Mouse (Mus musculus) kidney, adult 18-20 months (tissue): ENCODE data around the gene Dst.

Experiments
- DNase-seq: peaks from one replicate; pipeline ENCODE4 v3.0.0; 2021

Gene Dst

DNA sequence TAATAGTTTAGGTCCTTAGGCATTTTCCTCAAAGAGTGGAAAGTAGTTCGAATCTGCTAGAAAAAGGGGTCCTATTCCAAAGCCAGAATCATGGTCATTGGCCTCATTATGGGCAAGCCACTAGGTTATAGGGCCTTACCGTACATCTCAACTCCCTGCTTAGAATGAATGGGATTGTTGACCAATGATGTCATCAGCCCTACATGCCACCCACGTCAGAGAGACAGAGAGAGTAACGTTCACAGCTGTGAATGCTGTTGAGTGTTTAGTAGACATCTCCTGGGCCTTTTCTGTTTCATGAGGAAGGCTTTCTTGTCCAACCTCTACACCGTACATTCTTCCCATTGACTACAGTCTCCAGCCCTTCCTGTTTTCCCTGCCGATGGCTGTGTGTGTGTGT, 276.2 kb downstream of the Dst start:
- no peak for DNase-seq

DNA sequence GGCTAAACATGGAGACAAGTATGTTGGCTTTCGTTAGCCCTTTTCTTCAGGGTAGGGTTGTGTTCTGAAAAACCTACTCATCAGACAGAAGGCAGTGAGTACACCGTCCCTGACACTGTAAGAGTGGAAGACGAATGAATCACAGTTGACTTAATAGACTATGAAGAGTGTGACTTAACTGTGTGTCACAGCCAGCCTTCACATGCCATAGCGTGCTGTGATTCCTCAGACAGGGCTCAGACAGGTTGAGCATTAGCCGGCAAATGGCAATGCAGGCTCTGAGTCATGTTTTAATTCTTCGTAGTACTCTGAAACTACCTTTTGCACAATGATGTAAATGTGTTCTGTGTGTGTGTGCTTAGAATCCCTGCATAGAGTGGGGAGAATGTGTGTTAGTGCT, 278.0 kb downstream of the Dst start:
- DNase-seq = no peak

DNA sequence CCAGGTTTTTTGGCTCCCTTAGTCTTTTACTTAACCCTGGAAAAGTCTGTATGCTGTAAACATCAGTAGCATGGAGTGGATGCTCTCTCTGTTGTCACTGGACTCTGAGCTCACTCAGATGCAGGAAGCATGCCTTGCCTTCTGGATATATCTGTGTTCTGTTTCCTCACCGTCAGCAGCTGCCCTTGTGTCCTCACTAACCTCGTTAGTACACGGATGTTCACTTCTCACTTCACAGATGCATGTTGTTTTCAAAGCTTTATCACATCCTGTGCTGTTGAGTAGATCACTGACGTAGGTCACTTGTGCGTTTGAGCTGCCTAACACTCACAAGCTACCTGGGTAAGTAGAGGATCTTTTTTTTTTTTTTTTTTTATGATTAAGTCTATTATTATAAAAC, 279.5 kb downstream of the Dst start:
- no peak for DNase-seq

DNA sequence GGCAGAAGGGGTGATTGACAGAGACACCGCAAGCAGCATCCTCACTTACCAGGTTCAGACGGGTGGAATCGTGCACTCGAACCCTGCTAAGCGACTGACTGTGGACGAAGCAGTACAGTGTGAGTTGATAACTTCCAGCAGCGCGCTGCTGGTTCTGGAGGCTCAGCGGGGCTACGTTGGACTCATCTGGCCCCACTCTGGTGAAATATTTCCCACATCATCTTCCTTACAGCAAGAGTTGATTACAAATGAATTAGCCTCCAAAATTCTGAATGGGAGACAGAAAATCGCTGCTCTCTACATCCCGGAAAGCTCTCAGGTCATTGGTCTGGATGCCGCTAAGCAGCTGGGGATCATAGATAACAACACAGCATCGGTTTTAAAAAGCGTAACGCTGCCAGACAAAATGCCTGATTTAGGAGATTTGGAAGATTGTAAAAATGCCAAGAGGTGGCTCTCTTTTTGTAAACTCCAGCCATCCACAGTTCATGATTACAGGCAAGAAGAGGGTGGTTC, 280.8 kb downstream of the Dst start:
- no peak for DNase-seq

DNA sequence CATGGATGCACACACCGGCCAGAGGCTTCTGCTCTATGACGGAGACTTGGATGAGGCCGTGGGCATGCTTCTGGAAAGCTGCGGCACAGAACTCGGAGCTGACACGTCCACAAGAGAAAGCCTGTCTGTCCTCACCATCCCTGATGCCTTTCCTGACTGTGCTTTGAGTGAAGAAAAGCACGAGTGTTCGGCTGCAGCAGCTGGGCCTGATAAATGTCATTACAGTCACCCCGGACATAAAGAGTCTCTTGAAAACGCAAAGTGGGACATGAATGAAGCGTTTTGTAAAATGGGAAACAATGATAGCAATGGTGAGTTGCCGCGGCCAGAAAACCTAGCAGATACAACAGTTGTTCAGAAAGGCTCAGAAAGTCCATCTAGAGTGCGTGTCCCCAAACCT, 281.3 kb downstream of the Dst start:
- no peak for DNase-seq

DNA sequence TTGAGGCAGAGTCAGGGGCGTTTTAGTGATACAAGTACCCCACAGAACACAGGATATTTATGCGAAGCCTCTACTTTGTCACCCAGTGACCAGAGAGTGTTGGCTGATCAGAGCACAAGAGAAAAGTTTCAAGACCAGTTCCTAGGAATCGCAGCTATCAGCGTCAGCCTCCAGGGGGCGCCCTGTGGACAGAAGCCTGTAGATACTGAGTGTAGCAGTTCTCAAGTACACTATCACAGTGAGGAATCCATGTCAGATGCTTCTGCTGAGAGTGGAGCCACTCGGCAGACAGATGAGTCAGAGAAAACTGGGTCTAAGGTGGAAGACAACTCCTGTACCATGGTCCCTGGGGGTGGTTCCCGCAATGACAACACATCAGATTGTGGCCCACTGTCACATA, 281.9 kb downstream of the Dst start:
- peak; percentile 42 for DNase-seq

DNA sequence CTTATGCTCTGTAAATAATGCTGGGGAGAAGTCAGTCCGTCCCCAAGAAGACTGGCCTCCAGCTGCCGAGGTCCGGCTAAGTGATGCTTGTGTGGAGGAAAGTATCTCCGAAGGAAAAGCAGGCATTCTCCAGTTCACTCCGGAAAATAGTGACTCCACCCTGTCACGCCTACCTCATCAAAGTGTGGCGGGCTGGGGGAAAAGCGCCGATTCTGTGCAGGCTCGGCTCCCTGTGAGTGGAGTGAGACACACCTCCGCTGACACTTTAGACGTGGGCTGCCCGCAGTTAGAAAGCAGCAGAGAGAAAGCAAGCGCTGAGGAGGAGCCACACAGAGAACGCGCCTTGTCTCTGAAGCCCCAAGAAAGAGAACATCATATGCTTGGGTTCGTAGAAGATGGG, 284.1 kb downstream of the Dst start:
- DNase-seq = no peak

DNA sequence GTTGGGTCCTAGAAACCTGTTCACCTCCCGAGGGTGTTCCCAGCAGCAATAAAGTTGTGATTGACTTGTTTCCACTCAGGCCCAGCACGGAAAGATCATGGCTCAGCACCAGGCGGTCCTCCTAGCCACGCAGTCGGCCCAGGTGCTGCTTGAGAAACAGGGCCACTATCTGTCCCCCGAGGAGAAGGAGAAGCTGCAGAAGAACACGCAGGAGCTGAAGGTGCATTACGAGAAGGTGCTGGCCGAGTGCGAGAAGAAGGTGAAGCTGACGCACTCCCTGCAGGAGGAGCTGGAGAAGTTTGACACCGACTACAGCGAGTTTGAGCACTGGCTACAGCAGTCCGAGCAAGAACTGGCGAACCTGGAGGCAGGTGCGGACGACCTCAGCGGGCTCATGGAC, 292.8 kb downstream of the Dst start:
- no peak for DNase-seq

DNA sequence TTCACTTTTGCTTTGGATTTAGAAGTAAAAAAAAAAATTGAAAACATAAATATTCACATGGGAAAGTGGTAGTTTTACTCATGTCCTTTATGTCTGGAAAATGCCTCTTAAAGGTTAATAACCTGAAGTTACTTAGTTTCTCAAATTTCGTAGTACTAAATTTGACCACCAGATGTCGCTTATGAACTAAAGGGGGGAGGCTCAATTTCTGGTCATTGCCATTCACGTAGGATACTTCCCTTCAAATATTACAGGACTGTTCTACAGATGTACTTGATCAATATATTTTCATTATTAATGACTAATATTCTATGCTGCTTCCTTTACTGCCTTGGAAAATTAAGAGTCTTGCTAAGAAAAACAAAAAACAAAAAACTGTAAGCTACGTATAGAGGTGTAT, 293.5 kb downstream of the Dst start:
- DNase-seq = no peak

DNA sequence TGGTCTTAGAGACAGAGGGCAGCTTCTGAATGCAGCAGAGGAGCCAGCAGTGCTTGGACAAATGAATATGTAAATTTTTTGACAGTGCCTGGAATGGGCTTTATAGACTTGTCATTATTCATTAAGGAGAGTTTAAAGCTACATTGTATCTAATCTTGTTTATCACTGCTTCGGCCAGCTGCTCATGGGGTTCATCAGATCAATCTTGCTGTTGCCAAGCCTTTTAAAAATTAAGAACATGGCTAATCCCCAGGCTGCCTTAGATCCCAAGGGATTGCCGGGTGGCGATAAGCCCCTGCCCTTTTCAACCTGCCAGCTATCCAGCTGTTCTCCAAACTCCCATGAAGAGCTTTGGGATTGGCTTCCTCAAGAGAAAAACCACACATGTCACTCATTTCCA, 303.7 kb downstream of the Dst start:
- DNase-seq = no peak

DNA sequence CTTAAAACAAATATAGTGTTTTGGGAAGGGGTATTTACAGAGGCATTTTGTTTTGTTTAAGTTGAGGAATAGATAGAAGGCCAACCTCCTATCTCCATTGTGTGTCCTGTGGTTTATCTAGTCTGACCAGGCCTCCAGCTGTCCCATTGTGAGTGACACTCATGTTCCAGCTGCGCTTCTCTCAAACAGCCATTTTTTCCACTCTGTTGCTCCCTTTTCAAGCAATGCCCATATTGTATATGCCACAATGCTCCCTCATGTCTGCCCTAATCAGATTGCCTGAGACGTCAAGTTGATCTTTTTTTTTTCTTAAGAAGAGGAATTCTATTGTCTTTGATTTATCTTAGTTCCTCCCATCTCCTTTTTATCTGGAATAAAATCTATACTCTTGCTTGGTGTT, 308.4 kb downstream of the Dst start:
- DNase-seq = no peak

DNA sequence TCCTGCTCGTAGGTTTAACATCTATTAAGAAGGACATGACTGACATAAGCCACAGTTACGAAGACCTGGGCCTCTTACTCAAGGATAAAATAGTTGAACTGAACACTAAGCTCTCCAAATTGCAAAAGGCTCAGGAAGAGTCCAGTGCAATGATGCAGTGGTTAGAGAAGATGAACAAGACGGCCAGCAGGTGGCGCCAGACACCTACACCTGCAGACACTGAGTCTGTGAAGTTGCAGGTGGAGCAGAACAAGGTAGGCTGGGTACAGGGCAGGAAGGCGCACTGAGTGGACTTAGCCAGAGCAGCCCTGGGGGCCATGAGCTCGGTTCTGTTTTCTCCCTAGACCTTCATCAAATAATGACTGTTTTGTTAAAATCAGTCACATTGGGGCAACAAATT, 310.3 kb downstream of the Dst start:
- DNase-seq = peak; percentile 81

DNA sequence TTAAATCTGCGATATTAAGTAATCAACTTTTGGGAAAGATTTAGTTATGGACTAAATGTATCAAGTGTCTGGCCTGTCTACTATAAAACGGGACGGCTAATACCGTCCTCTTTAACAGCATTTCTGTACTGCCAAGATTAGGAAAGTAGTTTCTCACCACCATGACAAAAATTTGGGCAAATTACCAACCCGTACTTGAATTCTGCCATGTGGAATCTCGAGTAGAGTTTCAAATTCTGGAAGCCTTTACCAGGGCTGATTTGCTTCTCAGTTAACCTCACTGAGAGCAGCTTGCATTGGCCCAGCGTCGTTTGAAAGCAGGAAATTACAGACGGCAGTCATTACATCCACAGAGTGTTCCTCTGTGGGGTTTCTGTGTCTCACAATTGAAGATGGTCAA, 310.8 kb downstream of the Dst start:
- DNase-seq = no peak

DNA sequence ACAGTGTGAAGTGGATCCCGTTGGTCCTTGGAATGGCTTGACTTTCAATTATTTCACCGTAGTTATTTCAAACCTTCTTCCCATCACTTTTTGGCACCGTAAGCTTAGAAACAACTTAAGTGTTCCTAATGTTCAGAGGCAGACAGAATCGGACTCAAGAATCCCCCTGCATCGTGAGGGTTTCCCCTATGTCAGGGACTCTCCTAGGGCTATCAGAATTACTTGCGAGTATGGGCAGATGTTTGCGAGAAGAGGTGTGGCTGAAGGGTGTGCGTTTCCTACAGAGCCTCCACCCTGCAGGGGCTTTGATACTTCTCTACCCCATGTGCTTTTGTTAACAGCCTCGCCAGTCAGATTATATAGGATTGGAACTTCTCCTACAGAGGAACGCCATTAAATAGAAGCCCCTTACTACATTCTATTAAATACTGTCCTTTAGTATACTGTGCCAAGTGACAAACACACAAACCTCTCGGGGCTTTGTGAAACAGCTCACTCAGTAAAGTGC, 312.1 kb downstream of the Dst start:
- DNase-seq = no peak

DNA sequence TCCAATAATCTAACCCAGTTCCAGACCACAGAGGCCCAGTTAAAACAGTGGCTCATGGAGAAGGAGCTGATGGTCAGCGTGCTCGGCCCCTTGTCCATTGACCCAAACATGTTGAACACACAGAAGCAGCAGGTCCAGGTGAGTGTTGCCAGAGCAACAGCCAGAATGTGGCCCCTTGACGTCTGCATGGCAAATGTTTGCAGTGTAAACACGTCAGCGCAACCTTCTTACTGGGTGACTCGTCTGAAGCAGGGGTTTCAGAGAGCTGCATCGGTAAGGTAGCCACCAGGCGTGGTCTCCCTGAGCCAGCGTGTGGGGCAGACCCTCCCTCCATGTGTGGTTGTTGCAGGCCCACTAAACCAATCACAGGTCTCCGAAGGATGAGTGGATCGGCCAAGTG, 315.8 kb downstream of the Dst start:
- DNase-seq = no peak

DNA sequence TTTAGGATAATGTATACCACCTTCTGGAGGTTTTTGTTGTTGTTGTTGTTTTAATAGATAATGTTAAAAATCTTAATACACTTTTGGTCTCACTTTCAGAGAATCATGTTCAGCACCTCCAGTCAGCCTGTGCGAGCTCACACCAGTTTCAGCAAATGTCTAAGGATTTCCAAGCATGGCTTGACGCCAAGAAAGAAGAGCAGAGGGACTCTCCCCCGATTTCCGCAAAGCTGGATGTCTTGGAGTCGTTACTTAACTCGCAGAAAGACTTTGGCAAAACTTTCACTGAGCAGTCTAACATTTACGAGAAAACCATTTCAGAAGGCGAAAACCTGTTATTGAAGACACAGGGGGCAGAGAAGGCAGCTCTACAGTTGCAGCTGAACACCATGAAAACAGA, 319.7 kb downstream of the Dst start:
- no peak for DNase-seq

DNA sequence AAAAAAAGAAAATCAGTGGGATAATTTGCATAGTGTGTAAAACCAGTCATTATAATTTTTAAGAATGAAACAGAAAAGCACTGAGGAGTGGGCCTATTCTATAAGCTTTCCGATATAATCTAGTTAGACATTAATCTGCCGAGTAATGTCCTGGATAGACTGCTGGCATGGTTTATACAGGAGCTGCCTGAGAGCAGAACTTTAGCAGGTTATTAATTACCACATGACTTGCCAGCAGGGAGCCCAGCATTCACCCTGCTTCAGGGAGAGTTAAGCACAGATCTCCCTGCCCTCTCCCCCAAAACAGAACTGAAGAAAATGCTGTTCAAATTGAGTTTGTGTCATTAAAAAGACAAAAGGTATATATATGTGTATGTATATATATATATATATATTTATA, 323.0 kb downstream of the Dst start:
- DNase-seq = no peak

DNA sequence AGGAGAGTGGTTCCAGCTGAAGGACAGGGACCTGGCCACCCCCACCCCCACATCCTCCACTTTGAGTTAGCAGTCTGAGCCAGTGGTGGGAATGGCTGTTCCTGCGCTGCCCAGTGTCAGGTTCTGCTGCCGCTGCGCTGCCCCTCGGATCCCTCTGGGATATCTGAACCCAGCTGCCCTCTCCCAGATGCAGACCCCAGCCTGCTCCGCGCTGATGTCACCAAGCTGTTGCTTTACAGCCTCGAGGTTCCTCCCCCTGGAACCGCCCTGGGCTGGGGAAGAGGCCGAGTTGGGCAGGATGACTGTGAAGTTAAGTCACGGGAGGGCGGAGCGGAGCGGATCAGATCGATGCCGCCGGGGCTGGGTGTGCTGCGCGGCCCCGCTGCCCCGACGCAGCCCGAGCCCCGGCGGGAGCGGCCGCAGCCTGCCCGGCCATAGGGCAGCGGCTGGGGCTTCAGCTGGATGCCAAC, 328.3 kb downstream of the Dst start:
- DNase-seq = peak; percentile 69

DNA sequence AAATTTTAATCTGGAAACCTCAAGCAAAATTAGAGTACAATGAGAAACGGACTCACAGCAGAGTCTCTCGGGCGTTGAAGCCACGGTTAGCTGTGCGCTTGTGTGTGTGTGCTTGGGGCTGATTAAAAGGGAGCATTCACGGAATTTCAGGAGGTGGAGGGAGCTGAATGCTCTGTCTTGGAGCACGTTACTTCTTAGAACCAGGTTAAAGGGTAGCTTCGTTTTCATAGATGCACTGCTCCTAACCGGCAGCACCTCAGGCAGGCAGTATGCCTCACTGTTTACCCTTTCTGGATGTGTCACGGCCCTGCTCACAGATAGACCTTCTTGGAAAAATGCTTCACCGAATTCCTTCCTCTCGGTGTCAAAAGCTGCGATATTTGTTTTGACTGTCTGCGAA, 329.2 kb downstream of the Dst start:
- no peak for DNase-seq

DNA sequence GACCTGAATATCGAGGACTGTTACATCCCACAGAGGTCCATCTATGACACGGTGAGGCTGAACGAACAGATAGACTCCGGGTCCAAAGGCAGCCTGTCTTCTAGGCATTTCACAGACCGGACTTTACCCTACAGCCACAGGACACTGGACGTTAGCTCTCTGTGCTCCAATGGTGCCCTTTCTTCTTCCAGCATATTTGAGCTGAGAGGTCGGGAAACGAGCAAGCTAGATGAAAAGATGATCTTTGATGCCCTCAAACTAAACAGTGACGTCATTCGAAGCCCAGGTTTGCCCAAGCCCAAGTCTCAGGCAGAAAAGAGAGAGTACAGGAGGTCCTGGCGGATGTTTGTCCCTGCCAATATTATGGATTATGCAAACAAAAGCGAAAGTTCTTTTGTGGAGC, 329.7 kb downstream of the Dst start:
- peak; percentile 59 for DNase-seq

DNA sequence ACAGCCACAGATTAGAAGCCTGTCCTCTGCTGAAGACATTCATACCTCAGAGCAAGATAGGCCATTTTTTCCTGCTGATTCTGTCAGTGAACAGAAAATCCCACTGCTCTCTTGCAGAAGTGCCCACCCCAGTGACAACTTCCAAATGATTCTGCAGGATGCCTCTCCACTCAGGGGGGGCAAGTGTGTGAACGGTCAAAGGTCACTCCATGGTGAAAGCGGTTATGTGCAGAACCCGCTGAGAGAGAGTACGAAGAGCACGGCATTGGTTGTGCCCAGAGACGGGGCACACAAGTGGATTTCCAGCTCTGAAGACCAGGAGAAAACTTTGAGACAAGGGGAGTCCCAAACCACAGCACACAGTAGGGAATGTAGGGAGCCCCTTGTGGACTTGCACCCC, 330.2 kb downstream of the Dst start:
- peak; percentile 43 for DNase-seq

DNA sequence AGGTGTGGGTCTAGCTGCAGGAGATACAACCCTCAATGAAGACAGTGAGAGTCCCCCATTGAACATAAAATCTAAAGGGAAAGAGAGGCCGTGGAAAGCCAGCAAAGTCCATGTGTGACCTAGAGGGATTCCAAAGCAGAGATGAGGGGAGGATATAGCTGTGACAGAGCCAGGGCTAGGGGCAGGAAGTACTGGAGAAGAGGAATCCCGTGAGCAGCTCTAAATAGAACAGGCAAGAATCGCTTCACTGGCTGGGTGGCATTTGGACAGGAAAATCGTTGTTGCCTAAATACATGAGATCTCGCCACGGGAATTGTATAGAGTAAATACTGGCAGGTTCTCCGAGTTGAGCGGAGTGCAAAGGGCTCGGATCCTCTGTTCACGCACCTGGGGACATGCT, 336.7 kb downstream of the Dst start:
- DNase-seq = no peak

DNA sequence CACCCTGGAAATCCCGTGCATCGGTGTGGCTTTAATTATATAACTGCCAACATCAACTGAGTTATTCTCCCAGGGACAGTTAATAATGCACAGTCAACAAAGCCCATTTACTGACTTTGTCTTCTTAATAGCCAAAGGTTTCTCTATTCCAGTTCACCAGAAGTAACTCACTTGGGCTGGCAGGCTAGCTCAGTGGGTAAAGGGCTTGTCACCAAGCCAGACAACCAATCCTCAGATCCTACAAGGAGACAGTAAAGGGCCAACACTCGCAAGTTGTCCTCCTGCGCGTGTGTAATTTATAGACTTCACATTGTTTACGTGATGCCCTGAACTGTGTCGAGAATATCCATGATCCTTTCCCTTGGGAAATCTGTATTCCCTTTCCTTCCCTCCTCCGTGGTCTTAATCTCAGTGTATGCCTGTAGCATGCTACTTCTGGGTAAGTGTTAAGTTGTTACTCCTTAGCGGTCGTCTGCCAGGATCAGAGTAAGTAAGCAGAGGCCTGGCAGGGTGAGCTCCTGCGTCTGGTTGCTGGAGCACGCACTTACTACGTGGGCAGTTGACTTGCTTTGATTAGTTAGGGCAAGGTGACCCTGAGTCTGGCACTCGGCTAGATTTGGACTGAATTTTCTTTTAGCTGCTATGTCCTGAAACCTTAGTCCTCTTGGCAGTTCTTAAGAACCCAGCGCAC, 338.1 kb downstream of the Dst start:
- no peak for DNase-seq

DNA sequence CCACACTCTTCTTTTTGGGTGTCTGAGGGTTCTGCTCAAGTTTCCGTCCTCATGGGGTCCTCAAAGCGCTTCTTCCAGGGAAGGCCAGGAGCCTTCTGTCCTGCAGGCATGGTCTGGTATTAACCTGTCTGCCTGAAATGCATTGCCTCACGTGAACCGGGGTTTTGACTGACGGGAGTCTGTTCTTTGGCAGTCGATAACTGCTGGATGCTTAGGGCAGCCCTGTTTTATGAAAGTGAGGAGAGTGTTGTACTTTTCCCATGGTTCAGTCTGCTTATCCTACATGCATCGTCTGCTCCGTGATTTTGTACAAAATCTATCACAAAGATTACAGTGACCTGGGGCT, 338.6 kb downstream of the Dst start:
- no peak for DNase-seq

DNA sequence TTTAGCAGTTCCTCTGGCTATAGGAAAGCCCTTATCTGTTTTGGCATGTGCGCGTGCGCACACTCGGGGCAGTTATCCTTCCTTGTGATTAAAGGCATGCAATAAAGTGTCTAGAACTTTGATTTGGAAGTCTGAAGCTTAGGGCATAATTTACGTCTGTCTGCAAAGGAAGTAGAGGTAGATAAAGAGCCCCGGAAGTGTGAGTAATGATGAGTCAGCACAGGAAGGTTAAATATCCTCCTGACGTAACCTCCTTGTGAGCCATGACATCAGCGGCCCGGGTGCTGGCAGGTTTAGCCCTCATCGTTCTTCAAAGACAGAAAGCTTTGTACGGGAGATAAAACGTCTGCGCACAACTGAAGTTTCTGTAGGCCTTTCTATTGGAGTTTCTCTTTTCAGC, 343.1 kb downstream of the Dst start:
- no peak for DNase-seq
